Mouse (Mus musculus) left cerebral cortex, adult 2 months (tissue): ENCODE results near the gene Hist1h3c. TPM values are rescaled to one million over a fixed set of nuclear protein-coding genes. Genes with fewer than 3 reads are reported as not detected.
A peak's percentile ranks its signal among the peaks of the same experiment; 100 is the strongest.
"Not testable (repeated sequence)": the region's sequence is repeated elsewhere in the genome, so short reads cannot be mapped to it uniquely, and the experiment has no call there.

Source experiments
- DNase-seq, 2 experiments: peaks; one replicate each; pipeline ENCODE4 v3.0.0; 2021 to 2022; ENCODE audit warnings: low spot score in 2 of 2, mixed read lengths in 1 of 2; ENCODE audit errors: extremely low spot score in 1 of 2
- H3K27ac ChIP-seq: fragments of 200-600 bp; 2 replicates; pipeline ENCODE4 v1.8.1; 2022
- H3K4me3 ChIP-seq: fragments of 200-600 bp; 2 replicates; pipeline ENCODE4 v1.8.1; 2022
- CTCF ChIP-seq: fragments of 200-600 bp; IDR thresholded peaks from 2 replicates; pipeline ENCODE4 v1.8.1; 2022; ENCODE audit warnings: antibody characterized with exemption, mild to moderate bottlenecking, moderate library complexity
- intact Hi-C: fragments of 180-260 bp; cut with DNase I; formaldehyde crosslinking; loops from one replicate; pipeline ENCODE4 v1.15.1; 2025
- long read RNA-seq, 2 experiments: library from polyadenylated mRNA; stranded (forward); transcript quantifications; one replicate each; pipeline ENCODE4 v2.0.0; 2021; ENCODE audit warnings: borderline mapping rate in 2 of 2
- total RNA-seq, 2 experiments: library from RNA; stranded (reverse); gene quantifications; 2 replicates each; pipeline ENCODE4 v1.2.3; 2021

Hist1h3c gene
- 1 to 10 TPM; 1.0 to 1.3 TPM for total RNA-seq
- long read RNA-seq, experiment 1: 0 reads
- long read RNA-seq, experiment 2: 0 reads

GRCm38 (mm10) chr13:23745381-23746161 lies at the start of gene Hist1h3c:
TSS of gene Hist1h3c (minus strand) at chr13:23745602.
- H3K4me3 ChIP-seq: peak within 1 kb of the TSS; percentile 55
- intact Hi-C loops: loop anchor here (2.0 to 10.0 kb wide), 2 partner anchors 163 to 311 kb away; no protein-coding TSS in a partner anchor
- peak; percentile 5; the same call in 1 of the 2 replicates for TF ChIP-seq CTCF
- peak; percentile 81 to 84 for DNase-seq
- H3K27ac ChIP-seq: peak within 1 kb of the TSS; percentile 98

GRCm38 (mm10) chr13:23792520-23792919 lies 47.1 kb upstream of the Hist1h3c start:
- intact Hi-C loops: loop anchor here (5.0 kb wide), 2 partner anchors 220 to 505 kb away; no protein-coding TSS in a partner anchor
- peak; percentile 93 for TF ChIP-seq CTCF
- peak; percentile 24 to 27 for DNase-seq
- Histone ChIP-seq H3K27ac (no peak overlapping the region), H3K4me3 (no peak overlapping the region)

- TF ChIP-seq CTCF: no peak
Observed at GRCm38 (mm10) chr13:23779025-23779424, 33.6 kb upstream of the Hist1h3c start.

GRCm38 (mm10) chr13:23778339-23778738 lies 32.9 kb upstream of the Hist1h3c start:
- no peak overlapping the region for H3K4me3 ChIP-seq
- H3K27ac ChIP-seq: no peak overlapping the region
- no peak for DNase-seq
- no peak for TF ChIP-seq CTCF
- intact Hi-C loops: no loop called here

More at GRCm38 (mm10) chr13:23779025-23779424, 33.6 kb upstream of the Hist1h3c start:
- intact Hi-C loops: no loop called here
- Histone ChIP-seq H3K4me3 (no peak overlapping the region), H3K27ac (no peak overlapping the region)
- DNase-seq: no peak

GRCm38 (mm10) chr13:23772561-23773313 lies 27.3 kb upstream of the Hist1h3c start:
- H3K27ac ChIP-seq: no peak overlapping the region
- no peak for TF ChIP-seq CTCF
- peak overlapping the region; percentile 13; the same call in 1 of the 2 replicates for H3K4me3 ChIP-seq
- intact Hi-C loops: no loop called here
- peak; percentile 29 to 30 for DNase-seq

GRCm38 (mm10) chr13:23769613-23770012 lies 24.2 kb upstream of the Hist1h3c start, which contains the start of gene Trim38:
TSS of gene Trim38 (plus strand) at chr13:23769913.
- intact Hi-C loops, DNase-seq, H3K27ac ChIP-seq, H3K4me3 ChIP-seq: not testable (repeated sequence)

- Histone ChIP-seq H3K4me3 (no peak overlapping the region), H3K27ac (no peak overlapping the region)
- no peak for TF ChIP-seq CTCF
- no peak for DNase-seq
- intact Hi-C loops: no loop called here
Observed at GRCm38 (mm10) chr13:23768834-23769397, 23.5 kb upstream of the Hist1h3c start.

GRCm38 (mm10) chr13:23766772-23767171 lies 21.4 kb upstream of the Hist1h3c start:
- intact Hi-C loops: no loop called here
- TF ChIP-seq CTCF: no peak
- DNase-seq: no peak
- H3K27ac ChIP-seq: no peak overlapping the region
- H3K4me3 ChIP-seq: no peak overlapping the region

- intact Hi-C loops: no loop called here
- Histone ChIP-seq H3K27ac (no peak overlapping the region), H3K4me3 (no peak overlapping the region)
- DNase-seq: no peak
- TF ChIP-seq CTCF: no peak
Observed at GRCm38 (mm10) chr13:23765172-23765513, 19.7 kb upstream of the Hist1h3c start.

GRCm38 (mm10) chr13:23764324-23765171 lies 19.1 kb upstream of the Hist1h3c start:
- no peak for TF ChIP-seq CTCF
- intact Hi-C loops: loop anchor here (5.0 kb wide), 3 partner anchors 182 to 1722 kb away; partner anchors contain the start of genes Abt1, Hist1h2ag, Hist1h2bj and Hist1h4d
- H3K27ac ChIP-seq: peak overlapping the region; percentile 90; the same call in 1 of the 2 replicates

More at GRCm38 (mm10) chr13:23764324-23765171, 19.1 kb upstream of the Hist1h3c start:
- H3K4me3 ChIP-seq: peak overlapping the region; percentile 66; the same call in 1 of the 2 replicates
- DNase-seq: no peak
